Mouse (Mus musculus) embryonic stem cell, embryonic (primary cell): ENCODE measurements at regions not wholly inside any gene's neighbourhood (a gene's known extent, or its start where the extent isn't known, plus 50 kb on each side); places are given as distances from the start of the nearest gene placed in this dataset.
"Not testable (repeated sequence)": the region's sequence is repeated elsewhere in the genome, so short reads cannot be mapped to it uniquely, and the experiment has no call there.

ENCODE experiments used
- CTCF ChIA-PET, 4 experiments: fragments of 300-600 bp in 2 of 4; fragments of 350-600 bp in 2 of 4; sonication (Branson Sonifier 250); formaldehyde crosslinking; loops; one replicate each; lab custom pipeline; 2022; ENCODE audit warnings: inconsistent platforms in 2 of 4; lab: Charles Lee
- POLR2A ChIA-PET, 4 experiments: fragments of 300-600 bp in 2 of 4; fragments of 350-600 bp in 2 of 4; sonication (Branson Sonifier 250); formaldehyde crosslinking; loops; one replicate each; lab custom pipeline; 2022; ENCODE audit warnings: antibody characterized with exemption in 4 of 4, inconsistent platforms in 1 of 4; lab: Charles Lee

DNA sequence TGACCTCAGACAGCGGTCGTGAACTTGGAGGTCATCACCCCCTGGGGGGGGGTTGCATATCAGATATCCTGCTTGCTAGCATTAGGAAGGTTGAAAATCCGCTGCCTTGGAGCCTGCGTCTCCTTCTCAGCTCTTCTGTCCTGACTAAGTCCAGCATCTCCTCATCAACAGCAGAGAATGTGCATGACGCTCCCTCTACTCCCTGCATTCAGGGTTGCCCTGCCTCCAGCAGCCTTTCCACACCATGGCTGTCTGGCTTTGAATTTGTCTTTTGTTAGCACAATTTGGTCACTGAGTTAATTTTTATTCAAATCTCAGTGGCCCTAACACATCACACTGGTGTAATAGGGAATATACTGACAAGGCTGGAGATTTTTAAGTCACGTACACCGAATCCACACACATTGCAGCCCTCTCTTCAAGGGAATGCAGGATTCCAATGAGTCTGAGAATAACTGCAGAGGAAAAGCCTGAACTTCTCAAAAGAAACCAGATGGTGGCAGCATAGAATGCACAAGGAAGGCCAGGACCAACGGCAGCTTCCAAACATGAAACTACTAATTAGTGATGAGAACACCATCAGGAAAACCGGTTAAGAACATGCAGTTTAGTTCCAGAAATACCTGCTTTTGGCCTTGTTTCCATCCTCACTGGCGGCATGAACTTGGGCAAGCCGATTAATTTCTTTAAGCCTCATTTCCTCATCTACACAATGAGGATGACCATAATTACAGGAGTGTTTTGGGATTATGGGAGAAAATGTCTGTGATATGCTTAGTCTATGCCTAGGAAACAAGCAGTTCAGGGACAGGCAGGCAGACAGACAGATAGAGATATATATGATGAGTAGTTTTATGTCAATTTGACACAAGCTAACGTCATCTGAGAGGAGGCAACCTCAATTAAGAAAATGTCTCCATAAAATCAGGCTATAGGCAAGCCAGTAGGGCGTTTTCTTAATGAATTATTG is 151.6 kb upstream of the Palmd start:
- POLR2A ChIA-PET: no interaction called here

DNA sequence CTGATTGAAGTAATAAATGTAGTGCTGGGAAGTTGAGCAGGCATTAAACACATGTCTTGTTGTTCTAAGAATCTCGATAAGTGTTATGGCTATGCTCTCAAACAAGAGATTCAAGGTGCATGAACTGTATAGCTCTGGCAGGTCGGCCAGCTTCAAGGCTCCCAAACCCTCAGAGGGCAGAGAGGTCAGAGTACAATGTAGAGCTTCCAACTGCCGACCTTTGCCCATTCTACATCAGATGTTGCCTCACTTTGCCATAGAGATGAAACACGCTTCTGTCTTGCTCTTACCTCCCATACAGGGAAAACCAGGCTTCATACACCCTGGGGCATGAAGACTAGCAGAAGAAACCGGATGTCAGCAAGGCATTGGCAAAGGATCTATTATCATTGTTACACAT is 150.8 kb upstream of the Palmd start:
- CTCF ChIA-PET: no interaction called here
- POLR2A ChIA-PET: no interaction called here

More for the DNA sequence above, 151.6 kb upstream of the Palmd start:
- CTCF ChIA-PET: interaction anchor here in 1 of 4 experiments (0.9 kb wide), 1 partner anchor 176 kb away, joined by 3 read pairs; no protein-coding TSS in a partner anchor

DNA sequence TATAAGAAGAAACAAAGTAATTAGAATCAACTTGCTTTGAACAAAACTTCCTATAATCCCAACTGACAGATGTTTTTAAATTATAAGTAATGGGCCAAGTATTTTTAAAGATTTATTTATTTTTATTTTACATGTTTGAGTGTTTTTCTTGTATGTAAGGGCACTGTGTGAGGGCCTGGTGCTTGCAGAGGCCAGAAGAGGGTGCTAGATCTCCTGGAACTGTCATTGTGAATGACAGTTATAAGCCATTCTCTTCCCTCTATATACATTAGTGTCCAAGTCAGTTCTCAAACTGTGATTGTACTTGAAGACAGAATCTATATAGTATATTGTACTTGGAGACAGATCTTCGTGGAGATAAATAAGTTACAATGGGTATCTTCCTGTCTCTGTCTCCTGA is 149.1 kb upstream of the Palmd start:
- ChIA-PET POLR2A (no interaction called here), CTCF (no interaction called here)

DNA sequence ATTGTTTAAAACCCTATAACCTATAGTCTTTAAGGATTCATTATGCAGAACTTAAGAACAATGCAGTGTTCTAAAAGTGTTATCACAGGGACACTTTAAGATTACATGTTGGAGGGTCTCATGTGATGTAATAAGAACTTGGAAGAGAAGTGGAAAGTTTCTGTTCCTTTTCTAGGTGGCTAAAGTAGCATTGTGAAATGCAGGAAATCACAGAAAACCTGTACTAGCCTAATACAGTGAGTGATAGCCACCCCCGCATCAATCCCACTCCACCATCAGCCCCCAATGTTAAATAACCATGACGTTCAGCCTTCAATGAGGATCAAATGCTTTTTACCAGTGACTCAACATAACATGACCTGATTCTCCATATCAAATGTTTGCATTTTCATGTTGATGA is 147.4 kb upstream of the Palmd start:
- CTCF ChIA-PET: no interaction called here
- POLR2A ChIA-PET: no interaction called here

DNA sequence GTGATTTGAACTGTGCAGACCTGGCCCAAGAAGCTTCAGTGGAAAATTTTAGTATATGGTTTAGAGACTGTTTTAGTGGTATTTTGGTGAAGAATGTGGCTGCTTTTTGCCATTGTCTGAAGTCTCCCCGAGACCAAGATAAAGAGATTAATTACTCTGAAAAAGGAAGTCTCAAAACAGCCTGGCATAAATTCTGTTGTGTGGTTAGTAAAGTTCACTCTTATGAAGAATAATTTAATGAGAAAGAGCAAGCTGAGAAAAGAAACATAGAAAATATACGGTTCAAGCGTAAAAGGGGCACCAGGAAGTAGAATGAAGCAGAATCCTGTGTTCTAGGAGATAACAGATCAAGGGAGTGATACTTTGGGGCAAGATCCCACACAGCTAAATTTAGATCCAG is 144.0 kb upstream of the Palmd start:
- ChIA-PET POLR2A (no interaction called here), CTCF (no interaction called here)

DNA sequence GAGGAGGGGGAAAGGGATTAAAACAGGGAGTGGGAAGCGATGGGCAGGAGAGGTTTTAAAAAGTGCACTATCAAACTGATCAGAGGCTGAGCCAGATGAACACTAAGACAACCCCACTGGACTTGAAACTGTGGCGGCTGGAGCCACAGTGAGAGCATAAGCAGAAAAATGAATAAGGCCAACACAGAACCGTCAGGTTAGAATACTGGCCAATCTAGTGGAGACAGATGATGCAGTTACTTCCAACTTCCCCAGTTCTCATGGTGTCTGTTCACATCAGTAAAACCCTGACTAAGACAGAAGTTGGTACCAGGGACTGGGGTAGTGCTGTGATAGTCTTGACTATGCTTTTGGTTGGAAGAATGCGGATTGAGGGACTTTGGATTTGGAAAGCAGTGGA is 143.5 kb upstream of the Palmd start:
- ChIA-PET POLR2A (no interaction called here), CTCF (no interaction called here)

DNA sequence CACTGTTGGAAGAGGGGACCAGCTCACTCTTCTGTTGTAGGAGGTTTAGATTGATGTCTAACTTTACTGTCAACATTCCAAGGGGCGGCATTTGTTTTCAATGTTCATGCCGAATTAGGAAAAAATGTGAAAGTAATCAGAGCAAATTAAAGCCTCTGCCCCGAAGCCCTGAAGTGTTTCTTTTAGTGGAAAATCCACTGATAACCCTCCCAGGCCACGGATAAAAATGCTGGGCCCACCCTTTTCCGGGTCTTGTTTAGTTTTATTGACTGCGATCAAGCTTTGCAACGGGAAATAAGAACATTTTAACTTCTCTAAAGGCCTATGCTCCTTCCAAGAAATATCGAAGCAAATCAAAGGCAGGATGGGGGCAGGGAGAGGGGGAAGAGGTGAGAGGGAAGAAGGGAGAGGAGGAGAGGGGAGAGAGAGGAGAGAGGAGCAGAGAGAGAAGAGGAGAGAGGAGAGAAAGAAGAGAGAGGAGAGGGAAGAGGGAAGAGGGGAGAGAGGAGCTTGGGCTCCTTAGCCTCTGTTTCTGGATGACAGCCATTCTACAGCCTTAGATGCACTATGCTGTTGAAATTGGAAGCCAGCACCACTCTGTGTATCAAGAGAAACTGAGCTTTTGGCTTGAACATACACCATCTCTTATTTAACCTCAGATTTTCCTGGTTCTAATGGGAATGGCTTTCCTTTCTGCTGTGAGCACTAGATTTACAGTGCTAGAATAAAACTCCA is 140.3 kb upstream of the Palmd start:
- ChIA-PET POLR2A (interaction anchor here in 1 of 4 experiments (0.7 kb wide), 1 partner anchor 241 kb away, joined by 4 read pairs; no protein-coding TSS in a partner anchor), CTCF (no interaction called here)

DNA sequence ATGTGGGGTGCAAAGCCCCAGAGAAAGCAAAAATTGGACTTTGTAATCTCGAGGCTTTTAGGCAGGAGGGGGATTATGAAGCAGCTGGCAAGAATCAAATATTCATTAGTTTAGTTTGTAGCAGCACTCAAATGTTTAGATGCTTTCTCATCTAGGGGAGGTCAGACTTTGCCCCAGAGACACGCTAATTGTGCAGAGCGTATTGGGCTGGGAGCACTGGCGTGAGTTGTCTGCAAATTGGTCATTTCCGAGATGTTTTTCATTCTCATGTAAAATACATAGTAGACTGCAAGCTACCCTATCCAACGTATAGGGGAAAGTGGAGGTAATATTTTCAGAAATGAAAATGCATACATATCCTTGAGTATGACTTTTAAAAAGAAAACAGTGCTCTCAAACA is 139.2 kb upstream of the Palmd start:
- ChIA-PET POLR2A (no interaction called here), CTCF (no interaction called here)

DNA sequence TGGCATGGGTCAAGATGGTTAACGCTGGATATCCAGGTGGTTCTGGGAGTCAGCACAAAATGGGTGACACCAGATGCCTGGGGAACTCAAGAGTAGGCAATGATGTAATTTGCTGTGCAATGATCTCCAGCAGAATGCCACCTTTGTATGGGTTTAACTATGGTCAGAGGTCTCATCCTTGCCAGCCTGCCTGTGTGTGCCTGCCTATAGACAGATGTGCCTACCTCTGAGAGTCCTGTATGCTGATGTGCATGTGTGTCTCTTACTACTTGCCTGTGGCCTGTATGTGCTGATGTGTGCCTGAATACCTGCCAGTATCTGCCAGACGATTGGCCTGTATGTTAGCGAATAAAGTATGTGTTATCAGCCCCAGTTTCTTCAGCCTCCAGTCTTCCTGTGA is 138.6 kb upstream of the Palmd start:
- ChIA-PET CTCF (no interaction called here), POLR2A (no interaction called here)

DNA sequence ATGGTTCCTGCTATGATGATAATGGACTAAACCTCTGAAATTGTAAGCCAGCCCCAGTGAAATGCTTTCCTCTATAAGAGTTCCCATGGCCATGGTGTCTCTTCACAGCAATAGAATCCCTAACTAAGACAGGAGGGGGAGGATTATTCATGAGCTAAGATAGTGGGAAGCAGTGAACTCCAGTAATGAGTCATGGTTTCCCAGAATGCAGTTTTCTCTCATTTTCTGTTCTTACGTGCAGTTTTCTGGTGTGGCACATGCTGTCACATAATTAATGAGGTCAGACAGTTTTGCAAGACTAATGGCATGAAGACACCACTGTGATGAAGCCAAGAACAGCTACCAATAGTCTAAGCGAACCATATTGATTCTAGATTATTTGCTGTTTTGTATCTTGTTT is 118.9 kb upstream of the Palmd start:
- ChIA-PET POLR2A (no interaction called here), CTCF (no interaction called here)

DNA sequence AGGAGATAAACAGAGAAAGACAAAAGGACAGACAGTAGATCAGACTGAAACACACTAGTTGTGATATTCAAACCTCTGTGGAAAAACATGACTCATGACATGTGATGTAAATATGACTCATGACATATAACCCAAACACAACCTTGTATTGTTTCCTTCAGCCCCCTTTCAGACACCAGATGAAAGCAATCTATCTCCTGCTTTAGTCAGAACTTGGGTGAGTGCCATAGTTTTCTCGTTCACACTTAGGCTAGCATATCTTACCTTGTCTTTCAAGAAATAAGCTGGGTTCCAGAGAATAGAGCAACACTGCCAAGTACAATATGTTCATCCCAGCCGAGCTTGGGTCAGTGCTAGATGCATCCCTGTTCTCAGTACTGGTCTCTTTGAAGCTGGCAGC is 107.9 kb upstream of the Palmd start:
- ChIA-PET CTCF (no interaction called here), POLR2A (no interaction called here)

DNA sequence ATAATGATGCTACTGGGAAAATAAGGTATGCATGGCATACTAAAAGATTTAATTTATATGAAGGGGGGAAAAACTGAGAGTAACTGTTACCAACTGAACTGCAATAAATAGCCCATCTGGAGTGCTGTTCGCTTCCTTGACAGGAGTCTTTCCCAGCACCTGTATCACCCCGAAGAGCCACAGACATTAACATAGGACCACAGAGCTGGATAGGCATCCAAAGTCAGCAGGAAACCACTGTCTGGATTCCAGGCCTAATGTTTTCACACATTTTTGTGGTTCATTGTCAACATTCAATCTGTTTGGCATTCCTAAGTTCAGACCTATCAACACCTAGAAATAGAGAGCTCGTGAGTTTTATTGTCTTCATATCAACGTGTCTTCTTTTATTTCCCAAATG is 104.6 kb upstream of the Palmd start:
- ChIA-PET POLR2A (interaction anchor here in 1 of 4 experiments (0.6 to 0.7 kb wide), 3 partner anchors 16 to 556 kb away, joined by 3 to 4 read pairs (median 4); no protein-coding TSS in a partner anchor), CTCF (no interaction called here)

DNA sequence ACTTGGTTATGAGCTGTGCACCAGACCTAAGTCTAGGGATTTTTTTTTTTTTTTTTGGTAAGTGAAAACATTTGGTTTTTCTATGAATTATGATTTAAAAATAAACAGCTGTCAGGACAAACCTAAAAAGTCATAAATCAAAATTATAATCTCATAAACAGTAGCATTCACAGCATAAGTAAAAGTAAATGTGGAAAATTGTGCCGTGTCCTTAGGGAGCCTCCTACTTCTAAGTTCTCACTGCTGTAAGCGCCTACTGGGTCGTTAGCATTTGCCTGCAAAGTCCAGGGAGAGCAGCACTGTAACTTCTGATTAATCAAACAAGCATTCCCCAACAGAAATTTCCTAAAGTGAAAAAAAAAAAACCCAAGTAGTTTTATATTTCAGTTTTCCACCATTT is 104.2 kb upstream of the Palmd start:
- ChIA-PET CTCF (no interaction called here), POLR2A (interaction anchor here in 1 of 4 experiments (0.6 to 0.7 kb wide), 3 partner anchors 16 to 556 kb away, joined by 3 to 4 read pairs (median 4); no protein-coding TSS in a partner anchor)

DNA sequence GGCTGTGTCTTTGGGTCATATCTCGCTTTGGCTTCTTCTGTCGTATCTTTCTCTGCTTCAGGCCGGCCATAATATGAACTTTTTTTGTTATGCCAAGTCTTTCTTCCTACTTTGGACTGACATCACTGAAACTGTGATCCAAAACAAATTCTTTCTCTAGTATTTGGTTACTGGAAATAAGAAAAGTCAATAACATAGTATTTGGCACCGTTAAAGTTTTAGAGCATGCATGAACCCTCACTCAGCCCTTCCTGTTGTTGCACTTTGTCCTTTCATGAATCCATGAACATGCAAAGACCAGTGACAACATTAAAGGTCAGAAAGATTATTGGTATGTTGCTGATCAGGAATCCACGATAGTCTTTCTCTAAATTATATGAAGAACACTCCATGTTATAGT is 103.1 kb upstream of the Palmd start:
- ChIA-PET POLR2A (interaction anchor here in 1 of 4 experiments (0.6 kb wide), 1 partner anchor 95 kb away, joined by 4 read pairs; no protein-coding TSS in a partner anchor), CTCF (no interaction called here)

DNA sequence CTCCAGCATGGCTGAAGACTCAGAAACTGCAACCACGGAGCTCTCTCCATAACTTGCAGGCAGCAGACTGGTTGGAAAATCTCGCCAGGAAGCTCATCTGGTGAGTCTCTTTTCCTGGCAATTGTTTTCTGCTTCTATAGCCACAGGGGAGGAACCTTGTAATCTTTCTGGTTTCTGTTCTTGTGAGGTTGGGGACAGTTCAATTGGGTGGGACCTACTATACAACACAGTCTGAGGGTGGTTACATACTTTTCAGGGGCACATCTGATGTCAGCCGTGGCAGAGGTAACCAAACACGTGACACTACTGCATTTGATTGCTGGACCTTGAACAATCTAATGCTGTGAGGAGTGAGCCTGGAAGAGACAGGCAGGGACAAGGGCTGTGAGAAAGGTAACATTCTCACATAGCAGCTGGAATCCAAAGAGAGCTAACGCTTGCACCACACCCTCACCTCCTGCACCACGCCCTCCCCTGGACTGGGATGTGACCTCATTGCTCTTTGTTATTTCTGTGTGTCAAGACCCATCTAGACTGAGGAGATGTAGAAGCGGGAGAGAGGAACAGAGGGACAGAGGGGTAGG is 98.8 kb upstream of the Palmd start:
- ChIA-PET CTCF (no interaction called here), POLR2A (no interaction called here)

DNA sequence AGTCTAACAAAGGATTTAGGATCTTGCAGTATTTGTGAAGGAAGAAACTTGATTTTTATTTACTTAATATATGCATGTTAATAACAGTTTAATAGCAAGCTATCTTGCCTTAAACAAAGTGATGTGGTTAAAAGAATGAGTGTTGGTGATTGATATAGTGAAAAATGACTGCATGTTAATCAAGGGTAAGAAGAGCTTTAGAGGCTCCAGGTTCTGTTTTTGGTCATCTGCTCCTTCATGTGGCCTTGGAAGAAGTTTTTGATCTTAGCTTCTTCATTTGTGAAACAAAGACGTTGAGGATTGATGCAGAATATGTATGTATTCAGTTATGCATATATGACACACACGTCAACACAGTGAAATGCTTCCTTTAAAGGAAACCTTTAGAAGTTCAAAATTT is 97.1 kb upstream of the Palmd start:
- ChIA-PET CTCF (interaction anchor here in 1 of 4 experiments (0.7 kb wide), 1 partner anchor 711 kb away, joined by 11 read pairs; no protein-coding TSS in a partner anchor), POLR2A (no interaction called here)

DNA sequence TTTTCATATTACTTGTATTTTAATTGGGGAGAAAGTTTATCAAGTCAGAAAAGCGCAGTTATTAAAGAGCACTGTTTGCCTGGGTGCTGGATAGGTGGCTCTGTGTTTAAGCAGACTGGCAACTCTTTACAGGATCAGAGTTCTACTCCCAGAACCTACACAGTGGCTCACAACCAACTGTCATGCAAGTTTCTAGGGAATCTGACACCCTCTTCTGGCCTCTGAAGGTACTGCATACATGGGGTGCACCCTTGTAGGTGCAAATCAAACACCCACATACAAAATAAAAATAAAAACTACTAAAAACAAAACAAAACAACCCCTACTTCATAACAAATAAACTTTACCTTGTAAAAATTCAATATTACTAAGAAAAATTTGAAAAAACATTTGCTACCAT is 93.0 kb upstream of the Palmd start:
- CTCF ChIA-PET: interaction anchor here in 1 of 4 experiments (0.6 kb wide), 1 partner anchor 728 kb away, joined by 3 read pairs; no protein-coding TSS in a partner anchor
- POLR2A ChIA-PET: no interaction called here

DNA sequence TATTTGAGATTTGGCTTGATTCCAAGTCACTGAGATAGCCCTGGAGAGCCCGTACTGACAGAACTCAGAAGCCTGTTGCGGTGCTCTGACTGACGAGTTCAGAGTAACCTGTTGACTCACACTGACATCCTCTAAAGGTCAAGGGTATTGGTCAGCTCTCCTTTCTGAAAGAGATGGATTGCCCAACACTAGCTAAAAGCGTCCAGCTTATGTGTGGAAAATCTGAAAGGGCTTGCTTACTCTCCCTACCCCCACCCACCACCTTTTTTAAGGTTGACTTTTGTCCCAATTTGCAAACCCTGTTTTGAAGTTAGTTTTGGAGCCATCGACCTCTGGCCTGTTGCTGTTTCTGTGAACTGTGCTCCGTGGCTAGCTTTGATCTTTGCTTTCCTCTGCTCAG is 92.4 kb upstream of the Palmd start:
- ChIA-PET CTCF (interaction anchor here in 1 of 4 experiments (0.6 kb wide), 1 partner anchor 727 kb away, joined by 3 read pairs; no protein-coding TSS in a partner anchor), POLR2A (no interaction called here)

DNA sequence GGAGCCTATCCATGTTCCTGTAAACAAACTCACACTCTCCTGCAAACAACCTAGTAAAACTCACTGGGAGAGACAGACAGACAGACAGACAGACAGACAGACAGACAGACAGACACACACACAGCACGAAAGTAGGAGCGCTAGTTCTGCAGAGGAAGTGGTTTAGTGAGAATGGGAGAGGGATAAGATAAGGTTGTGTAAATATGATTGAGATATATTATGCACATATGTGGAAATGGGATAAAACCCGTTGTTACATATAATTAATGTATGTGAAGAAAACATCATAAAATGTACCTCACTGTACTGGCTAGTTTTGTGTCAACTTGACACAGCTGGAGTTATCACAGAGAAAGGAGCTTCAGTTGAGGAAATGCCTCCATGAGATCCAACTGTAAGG is 85.9 kb upstream of the Palmd start:
- POLR2A ChIA-PET, CTCF ChIA-PET: not testable (repeated sequence)

DNA sequence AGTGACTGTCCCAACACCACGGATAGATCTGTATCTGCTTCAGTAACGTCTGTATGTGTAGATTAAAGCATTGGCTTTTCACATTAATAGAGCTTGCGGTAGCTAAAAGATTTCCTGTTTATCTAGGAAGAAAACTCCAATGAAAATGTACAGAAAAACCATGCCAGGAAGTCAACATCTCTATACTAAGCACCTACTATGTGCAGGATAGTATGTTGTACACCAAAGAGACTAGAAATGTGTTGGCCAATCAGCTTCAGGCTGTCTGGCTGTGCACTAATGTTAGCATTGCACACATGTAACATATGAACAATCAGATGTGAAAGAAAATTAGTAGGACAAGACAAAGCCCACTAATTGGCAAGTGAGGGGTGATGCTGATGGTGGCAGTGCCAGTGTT is 82.6 kb upstream of the Palmd start:
- POLR2A ChIA-PET: no interaction called here

More for the DNA sequence above, 82.6 kb upstream of the Palmd start:
- CTCF ChIA-PET: no interaction called here
